Mouse (Mus musculus) Patski (cell line): ENCODE measurements around the gene Dusp2. TPM values are rescaled to one million over a fixed set of nuclear protein-coding genes. Genes with fewer than 3 reads are reported as not detected.

Experiments
- ATAC-seq: fragments of 100-300 bp; one replicate; pipeline ENCODE4 v1.8.0; 2021
- CTCF ChIA-PET: fragments of 350-600 bp; sonication (Branson Sonifier 250); formaldehyde crosslinking; loops from one replicate; lab custom pipeline; 2022; ENCODE audit warnings: inconsistent platforms; lab: Charles Lee
- POLR2A ChIA-PET: fragments of 350-600 bp; sonication (Branson Sonifier 250); formaldehyde crosslinking; loops from one replicate; lab custom pipeline; 2022; ENCODE audit warnings: antibody characterized with exemption, inconsistent platforms; lab: Charles Lee
- DNase-seq: peaks from one replicate; pipeline ENCODE4 v3.0.0-alpha.2; 2011; ENCODE audit warnings: low read depth, low spot score
- H3K27me3 ChIP-seq: fragments of 371-371 bp; one replicate; pipeline ENCODE4 v1.5.1; 2021
- CTCF ChIP-seq: fragments of 100-300 bp; IDR thresholded peaks from one replicate; pipeline ENCODE4 v1.5.1; 2021
- in situ Hi-C: fragments of 300-500 bp; cut with MboI; formaldehyde crosslinking; loops from 3 replicates; pipeline ENCODE4 v1.11.1; 2018; ENCODE audit warnings: low pct_unique_long_range_greater_than_20kb, mixed read lengths
- polyA plus RNA-seq: library from polyadenylated mRNA; unstranded; gene quantifications from one replicate; pipeline ENCODE4 v1.2.3, GENCODE M21; 2021

Dusp2 gene
- polyA plus RNA-seq, 1 experiment from 2014 or later = 7.0 TPM

DNA sequence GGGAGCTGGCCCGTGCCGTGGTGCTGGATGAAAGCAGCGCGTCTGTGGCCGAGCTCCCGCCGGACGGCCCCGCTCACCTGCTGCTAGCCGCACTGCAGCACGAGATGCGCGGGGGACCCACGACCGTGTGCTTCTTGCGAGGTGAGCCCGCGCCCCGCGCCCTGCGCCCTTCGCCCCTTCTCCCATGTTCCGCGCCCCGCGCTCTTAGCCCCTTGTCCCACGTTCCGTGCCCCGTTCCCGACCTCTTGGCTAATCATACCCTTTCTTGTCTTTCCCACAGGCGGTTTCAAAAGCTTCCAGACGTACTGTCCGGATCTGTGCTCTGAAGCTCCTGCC is 506 bp downstream of the Dusp2 start:
- no peak for TF ChIP-seq CTCF
- no peaks in the 10 kb centered on the region for H3K27me3 ChIP-seq

DNA sequence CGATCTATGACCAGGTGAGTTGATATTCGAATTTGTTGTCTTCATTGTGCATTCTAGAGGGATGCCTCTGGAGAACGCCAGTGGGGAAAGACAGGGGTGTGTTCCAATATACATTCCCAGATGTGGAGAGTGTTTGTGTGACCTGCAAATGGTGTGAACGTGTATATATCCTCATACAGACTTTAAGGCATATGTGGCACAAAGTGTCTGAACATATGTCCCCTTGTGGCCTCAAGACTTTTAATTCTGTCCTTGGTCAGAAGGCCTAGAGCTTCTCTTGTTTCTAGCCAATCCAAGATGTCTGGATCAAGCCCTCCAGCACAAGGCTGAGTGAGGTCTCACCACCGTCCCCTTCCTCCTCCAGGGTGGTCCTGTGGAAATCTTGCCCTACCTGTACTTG is 926 bp downstream of the Dusp2 start:
- in situ Hi-C loops = no loop called here
- ATAC-seq (no peak), DNase-seq (no peak)
- ChIA-PET CTCF (interaction anchor here (1.5 to 1.6 kb wide), 2 partner anchors 23 to 85 kb away, joined by 5 read pairs; no protein-coding TSS in a partner anchor), POLR2A (interaction anchor here (0.9 to 1.6 kb wide), 3 partner anchors 17 to 67 kb away, joined by 3 to 6 read pairs (median 3); partner anchors contain the start of gene Stard7)
- no peaks in the 10 kb centered on the region for H3K27me3 ChIP-seq
- TF ChIP-seq CTCF = no peak

More for the DNA sequence above, 506 bp downstream of the Dusp2 start:
- POLR2A ChIA-PET = interaction anchor here (0.9 to 1.6 kb wide), 4 partner anchors 13 to 66 kb away, joined by 3 to 6 read pairs (median 3); partner anchors contain the start of gene Stard7
- no peak for ATAC-seq
- no peak for DNase-seq
- in situ Hi-C loops = no loop called here
- CTCF ChIA-PET = interaction anchor here (1.5 to 1.6 kb wide), 2 partner anchors 22 to 85 kb away, joined by 5 read pairs; no protein-coding TSS in a partner anchor

DNA sequence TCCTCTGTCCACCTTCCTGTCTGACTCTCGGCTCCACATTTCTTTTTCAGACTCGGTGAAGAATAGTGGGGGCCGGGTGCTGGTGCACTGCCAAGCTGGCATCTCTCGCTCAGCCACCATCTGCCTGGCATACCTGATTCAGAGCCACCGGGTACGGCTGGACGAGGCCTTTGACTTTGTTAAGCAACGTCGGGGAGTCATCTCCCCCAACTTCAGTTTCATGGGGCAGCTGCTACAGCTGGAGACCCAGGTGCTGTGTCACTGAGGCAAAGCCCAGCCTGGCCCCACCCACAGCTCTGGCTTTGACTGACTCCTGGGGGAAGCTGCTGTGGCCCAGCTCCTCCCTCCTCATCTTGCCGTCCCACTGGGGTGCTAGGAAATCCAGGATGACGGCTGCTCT is 1.6 kb downstream of the Dusp2 start:
- H3K27me3 ChIP-seq = no peaks in the 10 kb centered on the region
- in situ Hi-C loops = no loop called here

DNA sequence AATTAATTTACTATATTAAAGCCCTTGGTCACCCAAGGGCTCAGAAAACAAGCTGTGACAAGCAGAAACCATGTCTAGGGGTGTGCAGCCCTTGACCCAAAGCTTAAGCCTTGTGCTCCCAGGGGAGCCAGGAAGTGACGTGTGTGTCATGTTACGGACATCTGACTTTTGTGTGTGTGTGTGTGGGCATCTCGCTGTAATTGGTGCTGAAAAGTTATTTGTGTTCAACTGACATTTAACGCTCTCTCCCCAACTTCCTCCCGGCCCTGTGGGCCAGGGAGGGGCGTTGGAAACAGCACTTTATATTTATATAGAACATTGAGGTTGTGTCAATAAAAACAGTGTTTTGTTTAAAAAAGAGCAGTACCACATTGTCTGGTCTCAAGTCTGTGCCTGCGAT is 2.1 kb downstream of the Dusp2 start:
- ChIA-PET POLR2A (interaction anchor here (0.6 to 0.9 kb wide), 2 partner anchors 24 to 84 kb away, joined by 3 to 4 read pairs; no protein-coding TSS in a partner anchor), CTCF (no interaction called here)
- in situ Hi-C loops = no loop called here
- H3K27me3 ChIP-seq = no peaks in the 10 kb centered on the region
- TF ChIP-seq CTCF = no peak
- DNase-seq (no peak), ATAC-seq (no peak)

More for the DNA sequence above, 1.6 kb downstream of the Dusp2 start:
- no peak for TF ChIP-seq CTCF
- CTCF ChIA-PET = interaction anchor here (1.5 to 1.6 kb wide), 2 partner anchors 23 to 86 kb away, joined by 5 read pairs; no protein-coding TSS in a partner anchor
- POLR2A ChIA-PET = interaction anchor here (0.9 to 1.2 kb wide), 2 partner anchors 23 to 67 kb away, joined by 4 to 6 read pairs; partner anchors contain the start of gene Stard7
- ATAC-seq (no peak), DNase-seq (no peak)

DNA sequence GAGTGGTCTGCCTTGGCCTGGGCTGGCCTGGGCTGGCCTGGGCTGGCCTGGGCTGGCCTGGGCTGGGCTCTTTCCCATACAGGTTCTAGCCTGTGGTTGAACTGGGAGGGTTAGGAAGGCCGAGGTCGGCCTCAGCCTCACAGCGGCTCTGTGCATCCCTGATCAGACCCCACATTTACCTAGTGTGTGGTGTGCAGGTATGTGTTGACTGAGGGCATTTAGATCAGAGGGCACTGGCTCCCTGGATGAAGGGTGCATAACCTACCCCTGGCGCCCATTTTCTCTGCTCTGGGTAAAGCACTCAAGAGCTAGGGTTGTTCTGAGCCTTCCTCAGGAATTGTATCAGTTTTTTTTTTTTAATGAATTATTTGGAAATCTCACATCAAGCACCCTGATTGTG is 2.5 kb downstream of the Dusp2 start, which contains the start of gene Astl:
Astl (plus strand) TSS at position 224 of the 400 bp plus-strand sequence.
- DNase-seq (no peak), ATAC-seq (no peak)
- H3K27me3 ChIP-seq = no peaks in the 10 kb centered on the region
- ChIA-PET POLR2A (interaction anchor here (0.6 to 1.0 kb wide), 2 partner anchors 82 to 84 kb away, joined by 3 read pairs; no protein-coding TSS in a partner anchor), CTCF (no interaction called here)
- no peak for TF ChIP-seq CTCF
- in situ Hi-C loops = no loop called here

DNA sequence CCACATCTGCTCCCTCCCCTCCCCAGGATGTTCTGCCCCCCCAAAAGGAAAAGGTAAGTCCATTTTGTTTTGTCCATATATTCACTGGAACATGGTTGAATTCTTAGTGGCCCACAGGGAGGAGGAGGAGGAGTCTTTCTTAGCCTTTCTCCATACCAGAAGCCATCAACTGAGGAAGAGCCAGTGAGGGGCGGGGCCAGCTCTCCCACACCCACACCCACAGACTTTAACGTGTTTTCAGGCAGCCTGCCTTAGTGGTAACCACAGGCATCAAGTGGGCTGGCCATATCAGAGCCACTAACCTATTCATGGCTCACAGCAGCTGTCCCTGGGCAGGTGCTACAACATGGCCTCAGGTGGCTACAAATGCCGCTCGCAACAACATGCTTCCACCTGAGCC is 2.9 kb downstream of the Dusp2 start:
- POLR2A ChIA-PET = interaction anchor here (0.6 to 1.0 kb wide), 2 partner anchors 82 to 85 kb away, joined by 3 read pairs; no protein-coding TSS in a partner anchor
- ATAC-seq = no peak
- in situ Hi-C loops = no loop called here
- DNase-seq = no peak
- H3K27me3 ChIP-seq = no peaks in the 10 kb centered on the region
- TF ChIP-seq CTCF = no peak
- CTCF ChIA-PET = no interaction called here

DNA sequence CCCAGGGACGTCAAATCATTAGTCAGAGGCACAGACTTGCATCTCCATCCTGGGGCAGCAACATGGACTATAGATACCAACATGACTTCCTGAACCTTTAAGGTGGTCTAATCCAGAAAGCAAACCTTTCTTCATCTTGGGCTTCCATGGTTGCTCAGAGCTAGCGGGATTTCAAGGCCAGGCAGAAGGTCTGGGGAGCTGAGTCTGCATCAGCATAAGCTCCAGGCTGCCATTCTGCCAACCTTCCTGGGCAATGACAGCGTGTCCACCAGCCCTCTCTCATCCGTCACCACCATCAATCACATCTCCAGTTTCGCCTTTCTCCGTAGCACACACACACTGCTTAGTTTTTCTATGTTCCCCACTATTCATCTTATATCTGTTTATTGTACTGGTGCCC is 3.3 kb downstream of the Dusp2 start:
- ChIA-PET CTCF (no interaction called here), POLR2A (interaction anchor here (1.0 kb wide), 1 partner anchor 82 kb away, joined by 3 read pairs; no protein-coding TSS in a partner anchor)
- ATAC-seq (no peak), DNase-seq (no peak)
- no peaks in the 10 kb centered on the region for H3K27me3 ChIP-seq
- in situ Hi-C loops = no loop called here
- TF ChIP-seq CTCF = no peak

DNA sequence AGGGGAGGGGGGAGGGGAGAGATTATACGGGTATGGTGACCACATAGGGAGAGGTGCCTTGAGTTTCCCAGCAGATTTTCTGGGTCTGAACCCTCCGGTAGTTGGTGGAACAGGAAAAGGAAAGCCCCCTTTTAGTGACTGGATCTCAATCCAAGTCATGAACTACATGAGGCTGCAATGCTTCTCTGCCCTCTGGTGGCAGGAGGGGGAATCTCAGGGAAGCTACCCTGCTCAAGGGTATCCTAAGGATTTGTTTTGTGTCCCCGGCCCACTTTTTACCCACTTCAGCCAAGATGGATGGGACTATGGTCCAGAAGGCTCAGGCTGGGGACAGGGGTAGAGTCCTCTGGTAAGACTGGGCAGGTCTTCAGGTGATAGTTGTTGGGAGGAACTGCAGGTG is 5.2 kb downstream of the Dusp2 start:
- ATAC-seq (no peak), DNase-seq (no peak)
- no peaks in the 10 kb centered on the region for H3K27me3 ChIP-seq
- ChIA-PET CTCF (interaction anchor here (0.6 to 2.3 kb wide), 11 partner anchors 25 to 290 kb away, joined by 3 to 15 read pairs (median 4); no protein-coding TSS in a partner anchor), POLR2A (interaction anchor here (0.6 kb wide), 1 partner anchor 27 kb away, joined by 9 read pairs; no protein-coding TSS in a partner anchor)
- no peak for TF ChIP-seq CTCF
- in situ Hi-C loops = loop anchor here (5.0 kb wide), 2 partner anchors 34 to 89 kb away; no protein-coding TSS in a partner anchor

DNA sequence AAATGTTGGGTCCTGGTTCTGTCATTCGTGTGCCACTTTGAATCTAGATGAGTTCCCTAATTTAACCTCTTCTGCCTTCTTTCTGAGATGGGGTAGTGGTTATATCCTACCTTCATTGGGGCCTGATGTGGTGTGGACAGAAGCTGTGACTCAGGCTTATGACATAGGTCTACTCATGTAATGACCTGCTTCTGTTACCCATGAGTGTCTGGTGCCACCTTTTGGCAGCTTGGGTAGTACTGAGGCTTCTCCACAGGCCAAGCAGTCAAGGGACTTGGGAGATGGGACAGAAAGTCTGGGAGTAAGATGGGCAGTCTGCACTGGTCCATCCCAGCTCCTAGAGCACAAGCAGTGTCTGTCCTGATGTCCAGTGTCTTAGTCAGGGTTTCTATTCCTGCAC is 10.4 kb downstream of the Dusp2 start:
- in situ Hi-C loops = no loop called here
- peak; percentile 74 for TF ChIP-seq CTCF
- DNase-seq (no peak), ATAC-seq (peak; percentile 45)
- POLR2A ChIA-PET = interaction anchor here (0.7 kb wide), 1 partner anchor 95 kb away, joined by 3 read pairs; no protein-coding TSS in a partner anchor
- no peaks in the 10 kb centered on the region for H3K27me3 ChIP-seq
- CTCF ChIA-PET = interaction anchor here (0.7 to 1.5 kb wide), 6 partner anchors 10 to 101 kb away, joined by 3 to 4 read pairs (median 3); partner anchors contain the start of gene Adra2b

DNA sequence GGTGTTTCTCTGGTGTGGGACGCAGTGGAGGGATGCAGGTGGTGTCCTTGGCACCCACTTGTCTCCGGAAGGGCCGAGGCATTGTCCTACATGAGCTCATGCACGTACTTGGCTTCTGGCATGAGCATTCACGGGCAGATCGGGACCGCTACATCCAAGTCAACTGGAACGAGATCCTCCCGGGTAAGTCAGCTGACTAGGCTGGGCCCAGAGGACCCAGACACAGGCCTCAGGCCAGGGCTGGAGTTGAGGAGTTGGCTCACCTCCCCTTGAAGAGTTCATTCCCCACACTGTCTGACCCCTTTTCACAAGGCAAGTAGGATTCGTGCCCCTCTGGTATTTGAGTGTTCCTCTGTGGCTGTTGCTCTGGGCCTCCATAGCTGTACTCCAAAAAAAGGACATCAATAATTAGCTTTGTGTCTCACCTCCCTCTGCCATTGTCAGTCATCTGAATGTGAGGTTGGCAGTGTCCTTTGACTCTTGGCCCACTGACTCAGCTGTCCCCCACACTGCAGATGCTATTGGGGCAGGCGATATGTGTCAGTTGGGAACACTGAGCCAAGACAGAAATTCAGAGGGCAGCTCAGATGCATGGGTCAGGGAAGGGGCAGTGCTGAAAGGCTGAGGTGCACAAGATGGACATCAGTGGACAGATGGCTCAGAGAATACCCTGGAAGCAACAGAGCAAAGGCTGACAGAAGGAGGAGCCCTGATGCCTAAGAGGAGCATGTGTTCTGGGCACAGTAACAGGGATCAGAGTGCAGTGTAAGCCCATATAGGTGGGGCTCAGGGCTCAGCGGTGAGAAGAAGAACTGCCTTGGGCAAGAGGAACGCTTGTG is 11.4 kb downstream of the Dusp2 start:
- ATAC-seq (no peak), DNase-seq (no peak)
- no peaks in the 10 kb centered on the region for H3K27me3 ChIP-seq
- TF ChIP-seq CTCF = no peak
- in situ Hi-C loops = no loop called here
- ChIA-PET CTCF (interaction anchor here (1.2 kb wide), 1 partner anchor 49 kb away, joined by 4 read pairs; no protein-coding TSS in a partner anchor), POLR2A (no interaction called here)
